Mouse (Mus musculus) testis, adult 2 months (tissue): ENCODE data around the gene Ric8a. TPM values are rescaled to one million over a fixed set of nuclear protein-coding genes. Genes with fewer than 3 reads are reported as not detected.
A peak's percentile ranks its signal among the peaks of the same experiment; 100 is the strongest.
"Not testable (repeated sequence)": the region's sequence is repeated elsewhere in the genome, so short reads cannot be mapped to it uniquely, and the experiment has no call there.

ENCODE experiments used
- H3K27ac ChIP-seq: fragments of 200-500 bp; 2 replicates; pipeline ENCODE4 v1.5.1; 2012; ENCODE audit warnings: low read depth, low read length; ENCODE audit not compliant: control insufficient read depth, insufficient read depth
- H3K27me3 ChIP-seq: fragments of 200-500 bp; 2 replicates; pipeline ENCODE4 v1.6.1; 2012; ENCODE audit warnings: mild to moderate bottlenecking, low read length, moderate library complexity; ENCODE audit not compliant: control insufficient read depth, insufficient read depth
- H3K36me3 ChIP-seq: fragments of 200-500 bp; 2 replicates; pipeline ENCODE4 v1.6.1; 2012; ENCODE audit warnings: mild to moderate bottlenecking, low read length; ENCODE audit not compliant: control insufficient read depth, insufficient read depth
- H3K4me1 ChIP-seq: fragments of 200-500 bp; 2 replicates; pipeline ENCODE4 v1.6.1; 2012; ENCODE audit warnings: low read length; ENCODE audit not compliant: control insufficient read depth, insufficient read depth
- H3K4me3 ChIP-seq: fragments of 200-500 bp; 2 replicates; pipeline ENCODE4 v1.5.1; 2012; ENCODE audit warnings: low read depth, mild to moderate bottlenecking, low read length, moderate library complexity, mixed read lengths; ENCODE audit not compliant: control insufficient read depth
- CTCF ChIP-seq: fragments of 200-500 bp; IDR thresholded peaks from 2 replicates; pipeline ENCODE4 v1.5.1; 2012; ENCODE audit warnings: low read depth, mild to moderate bottlenecking, inconsistent platforms, low read length, moderate library complexity; ENCODE audit not compliant: control insufficient read depth, insufficient read depth, insufficient replicate concordance
- POLR2A ChIP-seq: fragments of 200-500 bp; IDR thresholded peaks from 2 replicates; pipeline ENCODE4 v1.6.1; 2012; ENCODE audit warnings: low read depth, mild to moderate bottlenecking, inconsistent platforms, low read length, moderate library complexity; ENCODE audit not compliant: control insufficient read depth
- polyA plus RNA-seq: library from polyadenylated mRNA; depleted of rRNA; stranded (reverse); fragments of >200 nt; gene quantifications from 2 replicates; pipeline ENCODE4 v1.2.3, GENCODE M21; 2012

Ric8a gene
- polyA plus RNA-seq, 1 experiment: 34.5 TPM

- no peak overlapping the region for H3K27ac ChIP-seq
Measured at GRCm38 (mm10) chr7:140880865-140881515, 24.2 kb downstream of the Ric8a start.

GRCm38 (mm10) chr7:140881696-140882468 is 25.1 kb downstream of the Ric8a start, which contains the start of the genes Psmd13 and Sirt3:
TSS of gene Psmd13 (plus strand) at chr7:140881968.
TSS of gene Sirt3 (minus strand) at chr7:140882309.
- Histone ChIP-seq H3K36me3 (peaks cover 3% of the 10 kb centered on the region), H3K4me1 (peaks cover 3% of the 10 kb centered on the region), H3K27ac (peak within 1 kb of the TSS; percentile 89), H3K27me3 (no peaks in the 10 kb centered on the region), H3K4me3 (peak within 1 kb of the TSS; percentile 97)
- TF ChIP-seq CTCF (no peak), POLR2A (peak; percentile 93)

More at GRCm38 (mm10) chr7:140880865-140881515, 24.2 kb downstream of the Ric8a start:
- peaks cover 2% of the 10 kb centered on the region for H3K36me3 ChIP-seq
- H3K4me3 ChIP-seq: peak overlapping the region; percentile 97
- H3K4me1 ChIP-seq: peaks cover 3% of the 10 kb centered on the region
- H3K27me3 ChIP-seq: no peaks in the 10 kb centered on the region
- TF ChIP-seq POLR2A (no peak), CTCF (no peak)

DNA sequence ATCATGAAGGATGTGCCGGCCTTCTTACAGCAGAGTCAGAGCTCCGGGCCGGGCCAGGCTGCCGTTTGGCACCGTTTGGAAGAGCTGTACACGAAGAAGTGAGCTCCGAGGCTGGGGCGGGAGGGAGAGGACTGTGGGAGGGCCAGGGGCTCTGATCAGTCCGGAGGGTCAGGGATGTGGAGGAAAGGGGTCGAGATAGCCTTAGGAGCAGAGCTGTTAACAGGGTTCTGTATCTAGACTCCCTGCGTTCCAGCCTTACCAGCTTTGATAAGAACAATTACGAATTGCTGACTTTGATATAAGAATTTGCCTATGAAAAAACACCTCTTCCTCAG is 25.7 kb downstream of the Ric8a start:
- TF ChIP-seq CTCF (no peak), POLR2A (no peak; the same call in 1 of the 2 replicates)
- peak overlapping the region; percentile 89 for H3K27ac ChIP-seq
- no peaks in the 10 kb centered on the region for H3K27me3 ChIP-seq
- peak overlapping the region; percentile 97 for H3K4me3 ChIP-seq
- peaks cover 3% of the 10 kb centered on the region for H3K36me3 ChIP-seq
- peaks cover 3% of the 10 kb centered on the region for H3K4me1 ChIP-seq

DNA sequence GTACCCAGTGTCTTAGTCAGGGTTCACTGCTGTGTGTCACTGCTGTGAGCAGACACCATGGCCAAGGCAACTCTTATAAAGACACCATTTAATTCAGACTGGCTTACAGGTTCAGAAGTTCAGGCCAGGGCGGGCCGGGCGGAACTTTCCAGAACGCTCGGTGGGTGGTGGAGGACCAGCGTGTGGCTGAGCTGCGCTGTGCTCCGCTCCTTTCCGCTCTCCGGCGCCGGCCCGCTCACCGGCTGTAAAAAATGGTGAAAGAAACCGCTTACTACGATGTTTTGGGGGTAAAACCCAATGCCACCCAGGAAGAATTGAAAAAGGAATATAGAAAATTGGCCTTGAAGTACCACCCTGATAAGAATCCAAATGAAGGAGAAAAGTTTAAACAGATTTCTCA is 33.9 kb downstream of the Ric8a start:
- not testable (repeated sequence) for H3K36me3 ChIP-seq, H3K27me3 ChIP-seq, H3K4me1 ChIP-seq, H3K27ac ChIP-seq, H3K4me3 ChIP-seq

- no peak for TF ChIP-seq POLR2A
- no peak for TF ChIP-seq CTCF
- H3K36me3 ChIP-seq: peaks cover 2% of the 10 kb centered on the region
- no peaks in the 10 kb centered on the region for H3K4me1 ChIP-seq
- H3K4me3 ChIP-seq: no peak overlapping the region
- H3K27me3 ChIP-seq: no peaks in the 10 kb centered on the region
- no peak overlapping the region for H3K27ac ChIP-seq
Measured at GRCm38 (mm10) chr7:140894031-140894430, 37.3 kb downstream of the Ric8a start.

DNA sequence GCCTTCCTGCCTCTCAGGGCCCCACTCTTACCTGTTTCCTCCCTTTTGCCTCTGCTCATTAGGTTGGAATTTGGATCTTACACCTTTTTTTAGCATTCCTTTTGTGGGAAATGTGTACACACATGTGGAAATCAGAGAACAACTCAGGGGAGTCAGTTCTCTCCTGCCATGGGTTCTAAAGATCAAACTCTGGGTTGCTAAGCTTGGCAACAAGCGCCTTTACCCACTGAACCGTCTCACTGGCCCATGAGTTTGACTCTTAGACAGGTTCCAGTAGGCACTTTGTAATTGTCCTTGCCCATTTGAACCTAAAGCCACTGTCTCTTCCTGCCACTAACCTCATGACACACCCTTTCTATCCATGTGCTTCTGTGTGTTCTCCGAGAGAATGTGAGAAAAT is 37.9 kb downstream of the Ric8a start:
- H3K4me1 ChIP-seq: no peaks in the 10 kb centered on the region
- TF ChIP-seq CTCF (no peak), POLR2A (no peak)
- no peaks in the 10 kb centered on the region for H3K27me3 ChIP-seq
- H3K36me3 ChIP-seq: peaks cover 2% of the 10 kb centered on the region
- no peak overlapping the region for H3K27ac ChIP-seq
- H3K4me3 ChIP-seq: no peak overlapping the region

DNA sequence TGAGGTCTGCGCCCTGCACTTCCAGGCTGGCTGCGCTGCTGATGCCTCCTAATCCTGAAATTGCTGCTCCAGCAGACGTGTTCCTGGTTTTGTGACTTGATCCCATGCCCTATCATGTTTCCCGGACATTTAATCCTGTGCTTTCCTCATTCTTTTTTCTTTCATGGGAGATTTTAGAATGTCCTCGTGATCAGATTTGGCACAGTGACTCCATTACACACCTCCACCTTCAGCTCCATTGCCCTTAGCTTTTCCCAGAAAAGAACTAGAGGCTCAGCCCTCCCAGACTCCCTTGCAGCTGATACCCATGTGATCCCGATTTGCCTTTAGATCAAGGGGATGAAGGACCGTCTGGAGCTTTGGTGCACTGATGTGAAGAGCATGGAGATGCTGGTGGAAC is 41.1 kb downstream of the Ric8a start:
- TF ChIP-seq CTCF (no peak), POLR2A (no peak)
- Histone ChIP-seq H3K4me3 (no peak overlapping the region), H3K4me1 (no peaks in the 10 kb centered on the region), H3K27ac (no peak overlapping the region), H3K36me3 (no peaks in the 10 kb centered on the region), H3K27me3 (no peaks in the 10 kb centered on the region)
